Mouse (Mus musculus): ENCODE results near the gene Cacng6. TPM values are rescaled to one million over a fixed set of nuclear protein-coding genes. Genes with fewer than 3 reads are reported as not detected.

The Cacng6 gene
- total and polyA plus RNA-seq, 3 experiments: 0.08 TPM; not detected in 2

DNA sequence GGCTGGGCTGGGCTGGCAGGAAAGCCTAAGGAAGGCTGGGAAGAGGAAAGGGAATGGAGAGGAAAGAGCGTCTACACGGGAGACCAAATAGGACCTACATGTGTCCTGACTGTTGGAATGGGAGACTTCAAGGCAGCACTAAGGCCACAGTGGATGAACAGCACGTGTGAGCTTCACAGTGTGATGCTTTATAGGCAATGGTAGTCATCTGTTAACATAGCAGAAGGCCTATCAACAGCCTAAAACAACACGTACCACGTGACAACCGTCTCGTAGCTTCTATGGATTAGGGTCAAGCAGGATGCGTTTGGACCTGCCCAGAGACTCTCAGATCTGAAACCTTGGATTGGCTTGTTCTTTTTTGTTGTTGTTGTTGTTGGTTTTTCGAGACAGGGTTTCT is 41.9 kb upstream of the Cacng6 start:
- no peak for DNase-seq (ENCODE audit: low read depth, low spot score)

DNA sequence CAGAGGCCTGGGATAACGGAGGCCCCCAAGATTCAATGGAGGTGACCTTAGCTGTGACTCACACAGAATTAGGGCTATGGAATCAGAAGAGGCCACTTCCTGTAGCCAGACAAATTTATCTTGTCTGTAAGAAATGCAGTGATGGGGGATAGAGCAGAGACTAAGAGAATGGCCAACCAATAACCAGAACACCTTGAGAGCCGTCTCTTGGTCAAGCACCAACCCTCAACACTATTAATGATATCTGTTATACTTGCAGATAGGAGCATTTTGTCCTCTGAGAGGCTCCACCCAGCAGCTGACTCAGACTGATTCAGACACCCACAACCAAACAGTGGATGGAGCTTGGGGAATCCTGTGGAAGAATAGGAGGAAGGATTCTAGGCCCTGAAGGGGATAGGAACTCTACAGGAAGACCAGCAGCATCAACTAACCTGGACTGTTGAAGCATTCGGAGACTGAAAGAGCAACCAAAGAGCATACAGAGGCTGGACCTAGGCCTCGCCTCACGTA is 39.1 kb upstream of the Cacng6 start:
- no peak overlapping the region for H3K4me3 ChIP-seq (ENCODE audit: control insufficient read depth in 1 of 2, insufficient read depth in 1 of 2, low read depth in 2 of 2, low read length in 2 of 2)
- peaks cover 0 to 15% of the 10 kb centered on the region in 2 experiments; a peak in 2 of 4 replicates for H3K4me1 ChIP-seq (ENCODE audit: control insufficient read depth in 1 of 2, insufficient read depth in 2 of 2, low read length in 2 of 2)
- no peaks in the 10 kb centered on the region for H3K27me3 ChIP-seq (ENCODE audit: control insufficient read depth in 1 of 2, insufficient read depth in 2 of 2, low read length in 2 of 2)
- DNase-seq (ENCODE audit: low read depth, low spot score): no peak
- peak; percentile 70 for TF ChIP-seq POLR2AphosphoS2 (IDR thresholded peaks at IDR 0.05; ENCODE audit: low read length)
- peak in 1 of 2 experiments; percentile 54; a peak in 2 of 4 replicates for TF ChIP-seq POLR2A (IDR thresholded peaks at IDR 0.05; ENCODE audit: control insufficient read depth in 1 of 2, insufficient read depth in 1 of 2, low read depth in 1 of 2, low read length in 2 of 2, poor library complexity in 1 of 2)
- TF ChIP-seq ZMIZ1 (IDR thresholded peaks at IDR 0.05; ENCODE audit: low read depth, low read length): peak; percentile 45
- TF ChIP-seq ZC3H11A (IDR thresholded peaks at IDR 0.05; ENCODE audit: low read depth, low read length): no peak
- peaks cover 13% of the 10 kb centered on the region for H3K79me2 ChIP-seq (ENCODE audit: control insufficient read depth, insufficient read depth, low read length, poor library complexity)
- no peaks in the 10 kb centered on the region for H3K9me3 ChIP-seq (replicated peaks; ENCODE audit: insufficient read depth, low read length)
- peaks cover 4 to 18% of the 10 kb centered on the region in 2 experiments for H3K36me3 ChIP-seq (ENCODE audit: control insufficient read depth in 1 of 2, insufficient read depth in 2 of 2, low read length in 2 of 2)
- H3K9ac ChIP-seq (ENCODE audit: control insufficient read depth, low read depth, low read length, poor library complexity, severe bottlenecking): no peak overlapping the region
- peak overlapping the region; percentile 29 for H3K27ac ChIP-seq (ENCODE audit: control insufficient read depth, low read depth, low read length)

More for the DNA sequence above, 41.9 kb upstream of the Cacng6 start:
- Histone ChIP-seq H3K9ac (ENCODE audit: control insufficient read depth, low read depth, low read length, poor library complexity, severe bottlenecking) (no peak overlapping the region), H3K27me3 (ENCODE audit: control insufficient read depth in 1 of 2, insufficient read depth in 2 of 2, low read length in 2 of 2) (no peaks in the 10 kb centered on the region), H3K79me2 (ENCODE audit: control insufficient read depth, insufficient read depth, low read length, poor library complexity) (peaks cover 11% of the 10 kb centered on the region), H3K4me1 (ENCODE audit: control insufficient read depth in 1 of 2, insufficient read depth in 2 of 2, low read length in 2 of 2) (peaks cover 0 to 8% of the 10 kb centered on the region in 2 experiments; a peak in 2 of 4 replicates), H3K9me3 (replicated peaks; ENCODE audit: insufficient read depth, low read length) (no peaks in the 10 kb centered on the region), H3K4me3 (ENCODE audit: control insufficient read depth in 1 of 2, insufficient read depth in 1 of 2, low read depth in 2 of 2, low read length in 2 of 2) (no peak overlapping the region), H3K36me3 (ENCODE audit: control insufficient read depth in 1 of 2, insufficient read depth in 2 of 2, low read length in 2 of 2) (peaks cover 4 to 10% of the 10 kb centered on the region in 2 experiments), H3K27ac (ENCODE audit: control insufficient read depth, low read depth, low read length) (no peak overlapping the region)
- no peak for TF ChIP-seq JUND (IDR thresholded peaks at IDR 0.05; ENCODE audit: low read depth, low read length)
- TF ChIP-seq POLR2AphosphoS5 (IDR thresholded peaks at IDR 0.05; ENCODE audit: borderline replicate concordance, low read depth, low read length): peak; percentile 77; the same call in 1 of the 2 replicates
- TF ChIP-seq TCF12 (IDR thresholded peaks at IDR 0.05; ENCODE audit: low read depth, low read length): no peak
- no peak for TF ChIP-seq MAZ (IDR thresholded peaks at IDR 0.05; ENCODE audit: low read depth, low read length)
- TF ChIP-seq POLR2AphosphoS2 (IDR thresholded peaks at IDR 0.05; ENCODE audit: low read length): no peak

DNA sequence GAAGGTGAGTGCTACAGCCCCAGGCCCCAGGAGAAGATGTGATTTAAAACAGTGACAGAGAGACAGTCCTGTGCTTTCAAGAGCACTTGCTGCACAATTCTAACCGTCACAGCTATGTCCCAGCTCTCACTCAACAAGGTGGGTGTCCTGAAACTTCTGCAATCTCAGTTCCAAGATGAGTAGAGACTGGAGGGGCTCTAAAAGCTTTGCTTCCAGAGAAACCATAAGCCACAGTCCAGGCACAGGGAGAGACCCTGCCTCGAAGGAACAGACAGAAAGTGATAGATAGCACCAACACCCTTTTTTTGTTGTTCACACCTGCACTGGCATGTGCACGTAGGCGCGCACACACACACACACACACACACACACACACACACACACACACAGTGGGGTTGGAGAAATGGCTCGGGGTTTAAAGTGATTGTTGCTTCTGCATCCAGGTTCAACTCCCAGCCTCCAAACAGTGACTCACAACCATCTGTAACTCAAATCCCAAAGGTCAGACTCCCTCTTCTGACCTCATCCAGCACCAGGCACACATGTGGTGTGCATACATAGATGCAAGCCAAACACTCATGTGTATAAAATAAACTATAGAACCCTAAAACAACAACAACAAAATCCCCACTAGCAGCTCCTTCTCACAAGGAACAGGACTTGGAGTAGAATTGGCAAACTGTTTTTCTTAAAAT is 37.8 kb upstream of the Cacng6 start:
- peak; percentile 52 for DNase-seq (ENCODE audit: low read depth, low spot score)
- H3K27me3 ChIP-seq (ENCODE audit: control insufficient read depth in 1 of 2, insufficient read depth in 2 of 2, low read length in 2 of 2): no peaks in the 10 kb centered on the region
- H3K4me3 ChIP-seq (ENCODE audit: control insufficient read depth in 1 of 2, insufficient read depth in 1 of 2, low read depth in 2 of 2, low read length in 2 of 2): peak overlapping the region; percentile 64 to 69
- H3K79me2 ChIP-seq (ENCODE audit: control insufficient read depth, insufficient read depth, low read length, poor library complexity): peaks cover 16% of the 10 kb centered on the region
- peak; percentile 45; the same call in 1 of the 2 replicates for TF ChIP-seq MAX (IDR thresholded peaks at IDR 0.05; ENCODE audit: low read length)
- no peak for TF ChIP-seq GABPA (IDR thresholded peaks at IDR 0.05; ENCODE audit: low read depth, low read length)
- TF ChIP-seq RCOR1 (IDR thresholded peaks at IDR 0.05; ENCODE audit: low read depth, low read length): no peak
- TF ChIP-seq POLR2AphosphoS2 (IDR thresholded peaks at IDR 0.05; ENCODE audit: low read length): no peak
- 0 out of 2 replicates have a peak, but pooled peaks have one; percentile 1 for TF ChIP-seq SMC3 (IDR thresholded peaks at IDR 0.05; ENCODE audit: low read depth, low read length)
- TF ChIP-seq MXI1 (IDR thresholded peaks at IDR 0.05; ENCODE audit: low read depth, low read length): peak; percentile 59; the same call in 1 of the 2 replicates
- TF ChIP-seq GATA1 (IDR thresholded peaks at IDR 0.05; ENCODE audit: low read depth, low read length): no peak
- 0 out of 2 replicates have a peak, but pooled peaks have one; percentile 27 for TF ChIP-seq HCFC1 (IDR thresholded peaks at IDR 0.05; ENCODE audit: low read depth, low read length)
- TF ChIP-seq CHD1 (IDR thresholded peaks at IDR 0.05; ENCODE audit: low read depth, low read length): 0 out of 2 replicates have a peak, but pooled peaks have one; percentile 47
- TF ChIP-seq NELFE (IDR thresholded peaks at IDR 0.05; ENCODE audit: low read depth, low read length): peak; percentile 37; the same call in 1 of the 2 replicates
- TF ChIP-seq POLR2A (IDR thresholded peaks at IDR 0.05; ENCODE audit: control insufficient read depth in 1 of 2, insufficient read depth in 1 of 2, low read depth in 1 of 2, low read length in 2 of 2, poor library complexity in 1 of 2): peak; percentile 26 to 32; a peak in 1 of 4 replicates
- peak overlapping the region; percentile 70 for H3K9ac ChIP-seq (ENCODE audit: control insufficient read depth, low read depth, low read length, poor library complexity, severe bottlenecking)
- no peaks in the 10 kb centered on the region for H3K9me3 ChIP-seq (replicated peaks; ENCODE audit: insufficient read depth, low read length)
- H3K4me1 ChIP-seq (ENCODE audit: control insufficient read depth in 1 of 2, insufficient read depth in 2 of 2, low read length in 2 of 2): peaks cover 0 to 17% of the 10 kb centered on the region in 2 experiments; a peak in 3 of 4 replicates
- H3K27ac ChIP-seq (ENCODE audit: control insufficient read depth, low read depth, low read length): peak overlapping the region; percentile 88
- H3K36me3 ChIP-seq (ENCODE audit: control insufficient read depth in 1 of 2, insufficient read depth in 2 of 2, low read length in 2 of 2): peaks cover 4 to 20% of the 10 kb centered on the region in 2 experiments

Data from MEL (cell line).